Mouse (Mus musculus): ENCODE results near the gene Ubqln4.

GRCm38 (mm10) chr3:88510421-88511289 lies 42.9 kb upstream of the Ubqln4 start:
- TF ChIP-seq CTCF (IDR thresholded peaks at IDR 0.05; ENCODE audit: borderline replicate concordance, control insufficient read depth, extremely low read depth, insufficient read depth, low read length, poor library complexity) (no peak), POLR2A (IDR thresholded peaks at IDR 0.05; ENCODE audit: control insufficient read depth, extremely low read depth, insufficient read depth, low read length, poor library complexity) (no peak)

Measured in thymus, adult 2 months (tissue).